Mouse (Mus musculus) embryo, embryonic 11.5 days (tissue): ENCODE results near the gene Trim11.
"Not testable (repeated sequence)": the region's sequence is repeated elsewhere in the genome, so short reads cannot be mapped to it uniquely, and the experiment has no call there.

Source experiments
- DNase-seq: peaks from one replicate; pipeline ENCODE4 v3.0.0-alpha.2; 2012; ENCODE audit warnings: low read depth, low spot score

Trim11 gene

DNA sequence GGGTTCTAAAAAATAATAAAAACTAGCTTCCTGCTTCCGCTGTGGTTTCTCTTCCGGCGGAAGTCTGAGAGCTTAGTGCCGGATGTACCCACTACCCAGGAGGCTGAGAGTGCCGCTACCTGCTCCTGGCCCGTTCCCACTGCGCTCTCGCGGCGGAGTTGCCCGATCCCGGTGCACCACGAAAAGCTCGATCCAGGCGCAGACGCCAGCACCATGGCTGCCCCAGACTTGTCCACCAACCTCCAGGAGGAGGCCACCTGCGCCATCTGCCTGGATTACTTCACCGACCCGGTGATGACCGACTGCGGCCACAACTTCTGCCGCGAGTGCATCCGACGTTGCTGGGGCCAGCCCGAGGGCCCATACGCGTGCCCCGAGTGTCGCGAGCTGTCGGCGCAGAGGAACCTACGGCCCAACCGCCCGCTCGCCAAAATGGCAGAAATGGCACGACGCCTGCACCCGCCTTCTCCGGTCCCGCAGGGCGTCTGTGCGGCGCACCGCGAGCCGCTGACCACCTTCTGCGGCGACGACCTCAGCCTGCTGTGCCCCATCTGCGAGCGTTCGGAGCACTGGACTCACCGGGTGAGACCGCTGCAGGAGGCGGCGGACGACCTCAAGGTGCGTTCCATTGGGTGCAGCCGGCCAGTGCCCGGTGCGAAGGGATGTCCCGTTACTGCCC lies at the start of gene Trim11:
Gene Trim11, plus strand, starts transcription at position 67 of the 679 bp plus-strand sequence.
- no peak for DNase-seq

DNA sequence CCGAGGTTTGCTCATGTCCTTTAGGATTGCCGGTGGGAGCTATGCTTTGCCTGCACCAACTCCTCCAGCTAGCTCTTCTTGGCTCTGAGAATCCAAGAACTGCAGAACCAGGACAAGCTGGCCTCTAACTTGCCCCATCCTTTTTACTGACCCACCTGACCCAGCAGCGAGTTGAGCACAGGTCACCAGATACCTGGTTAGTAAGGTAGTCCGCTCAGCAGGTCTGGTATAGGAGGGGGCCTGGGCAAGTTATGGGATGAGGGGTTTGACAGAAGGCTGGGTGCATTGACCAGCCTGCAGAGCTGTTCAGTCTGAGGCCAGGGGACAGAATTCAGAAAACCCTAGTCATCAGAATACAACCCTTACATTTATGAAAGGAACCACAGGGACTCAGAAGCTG lies 48.8 kb upstream of the Trim11 start:
- DNase-seq, result no peak

DNA sequence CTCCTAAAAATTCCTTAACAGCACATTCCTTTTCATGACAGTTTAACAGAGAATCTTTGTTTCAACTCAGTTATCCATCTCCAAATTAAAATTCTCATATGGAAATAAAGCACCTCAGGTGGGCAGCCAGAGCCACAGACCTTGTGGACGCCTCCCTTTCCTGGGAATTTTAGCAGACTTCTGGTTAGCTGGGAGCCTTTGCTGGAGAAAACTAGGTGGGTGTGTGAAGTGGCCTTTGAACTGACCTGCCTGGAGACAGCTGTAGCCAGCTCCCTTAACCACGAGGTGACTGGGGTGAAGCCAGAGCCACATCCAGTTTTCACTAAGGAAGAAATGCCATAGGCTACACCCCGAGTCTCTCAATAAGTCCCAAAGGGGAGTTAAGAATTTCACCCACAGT lies 48.3 kb upstream of the Trim11 start:
- no peak for DNase-seq

DNA sequence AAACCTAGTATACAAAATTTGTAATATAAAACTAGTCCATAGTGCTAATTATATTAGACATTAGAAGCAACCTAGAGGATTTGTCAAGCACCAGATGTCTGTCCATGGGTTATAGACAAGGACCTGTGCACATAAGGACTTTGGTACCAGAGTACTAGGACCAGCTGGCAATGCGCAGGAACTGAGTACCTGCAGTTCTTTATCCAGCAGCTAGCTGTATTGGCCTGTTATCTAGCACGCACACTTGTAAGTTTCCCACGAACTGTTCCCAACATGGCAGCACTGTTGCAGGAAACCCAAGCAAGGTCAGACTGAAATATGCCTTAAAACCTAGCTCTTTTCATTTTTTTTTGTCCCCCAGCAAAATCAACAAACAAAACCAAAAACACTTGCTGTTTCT lies 47.6 kb upstream of the Trim11 start:
- no peak for DNase-seq

DNA sequence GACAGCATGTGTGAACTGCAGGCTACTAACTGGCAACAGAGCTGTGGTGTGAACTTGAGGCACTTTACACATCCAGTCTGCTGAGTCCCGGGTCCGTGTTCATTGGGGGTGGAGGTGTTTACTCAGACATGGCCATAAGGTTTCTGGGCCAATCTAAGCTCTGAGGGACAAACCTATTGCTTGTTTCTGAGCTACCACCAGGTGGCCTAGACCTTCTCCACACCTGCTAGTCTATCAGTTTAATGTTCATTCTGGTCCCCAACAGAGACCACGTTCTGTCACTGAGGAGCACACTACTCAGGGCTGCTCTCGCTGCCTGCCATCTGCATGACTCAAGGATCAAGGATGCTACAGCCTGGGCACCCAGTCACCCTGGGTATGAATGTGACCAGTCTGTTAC lies 46.3 kb upstream of the Trim11 start:
- DNase-seq, result no peak

DNA sequence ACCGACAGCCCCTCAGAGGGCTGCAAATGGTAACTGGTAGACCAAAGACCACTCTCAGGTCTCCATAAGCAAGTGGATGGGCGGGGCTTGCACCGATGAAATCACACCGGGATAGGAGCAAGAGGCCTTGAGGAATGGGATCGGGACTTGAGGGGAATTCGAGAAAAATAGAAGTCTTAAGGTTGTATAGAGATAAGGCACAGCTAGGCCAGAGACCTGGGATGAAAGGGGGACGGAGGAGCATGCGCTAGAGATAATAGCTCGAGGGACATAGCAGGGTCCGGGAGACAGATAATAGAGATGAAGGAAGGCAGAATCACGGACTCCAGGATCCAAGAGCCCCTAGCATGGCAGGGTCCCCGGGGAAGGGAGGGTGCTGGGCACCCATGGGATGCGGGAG lies 40.0 kb upstream of the Trim11 start:
- DNase-seq, result no peak

DNA sequence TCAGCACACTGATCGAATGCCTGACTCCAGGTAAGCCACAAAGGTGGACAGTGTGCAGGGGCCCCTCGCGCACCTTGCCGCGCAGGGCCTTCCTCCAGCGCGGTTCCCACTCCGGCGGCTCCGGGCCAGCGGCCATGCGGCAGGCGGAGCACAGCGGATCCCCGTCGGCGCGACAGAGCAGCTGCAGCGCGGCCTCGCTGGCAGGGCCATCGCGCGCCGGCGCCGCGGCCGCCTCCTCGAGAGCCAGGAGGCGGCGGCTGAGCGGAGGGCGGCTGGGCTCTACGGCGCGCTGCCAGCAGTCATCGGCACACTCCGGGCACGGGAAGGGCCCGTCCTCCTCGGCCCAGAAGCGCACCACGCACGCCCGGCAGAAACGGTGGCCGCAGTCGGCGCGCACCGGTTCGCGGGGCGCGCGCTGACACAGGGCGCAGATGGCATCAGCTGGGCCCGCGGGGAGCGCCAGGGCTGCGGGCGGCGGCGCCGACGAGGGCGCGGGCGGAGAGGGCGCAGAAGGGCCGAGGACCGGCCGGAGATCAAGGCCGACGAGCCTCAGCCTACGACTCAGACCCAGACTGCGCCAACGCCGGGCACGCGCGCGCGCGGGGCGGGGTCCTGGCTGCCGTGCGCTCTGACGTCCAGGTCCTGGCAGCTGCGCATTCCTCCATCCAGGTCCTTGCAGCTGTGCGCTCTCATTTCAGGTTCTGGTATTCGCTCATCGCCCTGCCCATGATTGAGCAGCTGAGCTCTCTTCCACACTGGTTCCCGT lies 39.4 kb upstream of the Trim11 start, which contains the start of gene Rnf187:
Gene Rnf187, minus strand, starts transcription at position 595 of the 766 bp plus-strand sequence.
- DNase-seq, result peak; percentile 84

DNA sequence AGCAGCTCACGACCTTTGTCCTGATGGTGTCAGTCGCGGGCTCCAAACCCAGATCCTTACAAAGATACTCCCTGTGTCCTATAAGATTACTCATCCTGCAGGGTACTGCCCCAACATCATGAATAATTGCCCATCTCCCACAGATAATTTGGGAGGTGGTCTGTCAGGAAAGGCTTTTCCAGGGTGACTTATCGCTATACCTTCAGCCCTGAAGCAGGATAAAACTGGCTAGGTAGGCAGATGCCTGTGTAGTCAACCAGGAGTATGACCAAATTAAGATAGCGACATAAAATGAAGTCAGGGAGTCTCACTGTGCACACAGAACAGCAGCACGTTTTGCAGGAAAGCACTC lies 38.8 kb upstream of the Trim11 start:
- DNase-seq, result no peak

DNA sequence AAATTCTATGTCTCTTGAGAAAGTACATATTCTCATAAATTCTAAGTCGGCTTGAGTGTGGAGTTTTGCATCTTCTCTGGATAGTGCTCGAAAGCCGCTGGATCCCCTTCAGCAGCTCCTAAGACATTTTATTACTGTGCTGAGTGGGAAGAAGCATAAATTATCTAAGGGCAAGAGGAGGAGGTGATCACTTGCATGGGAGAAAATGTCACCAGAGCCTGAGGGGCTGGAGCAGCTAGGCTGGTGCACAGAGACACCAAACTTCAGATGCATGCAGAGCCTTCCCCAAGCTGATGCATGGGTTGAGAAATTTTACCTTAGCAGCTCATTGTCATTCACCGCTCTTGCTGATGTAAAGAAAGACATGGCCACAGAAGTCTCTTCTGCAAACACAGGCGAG lies 33.8 kb upstream of the Trim11 start:
- DNase-seq, result no peak

DNA sequence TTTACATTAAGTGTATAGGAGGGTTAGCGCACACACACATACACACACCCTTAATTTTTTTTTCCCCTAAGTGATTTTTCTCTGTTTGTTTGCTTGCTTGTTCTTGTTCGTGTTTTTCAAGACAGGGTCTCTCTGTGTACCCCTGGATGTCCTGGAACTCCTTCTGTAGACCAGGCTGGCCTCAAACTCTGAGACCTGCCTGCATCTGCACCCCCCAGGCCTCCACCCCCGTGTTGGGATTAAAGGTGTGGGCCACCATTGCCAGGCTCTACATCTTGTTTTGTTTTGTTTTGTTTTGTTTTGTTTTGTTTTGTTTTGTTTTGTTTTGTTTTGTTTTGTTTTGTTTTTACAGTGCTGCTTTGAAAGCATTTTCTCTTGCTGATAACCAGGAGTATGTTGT lies 30.6 kb upstream of the Trim11 start:
- DNase-seq, result no peak

DNA sequence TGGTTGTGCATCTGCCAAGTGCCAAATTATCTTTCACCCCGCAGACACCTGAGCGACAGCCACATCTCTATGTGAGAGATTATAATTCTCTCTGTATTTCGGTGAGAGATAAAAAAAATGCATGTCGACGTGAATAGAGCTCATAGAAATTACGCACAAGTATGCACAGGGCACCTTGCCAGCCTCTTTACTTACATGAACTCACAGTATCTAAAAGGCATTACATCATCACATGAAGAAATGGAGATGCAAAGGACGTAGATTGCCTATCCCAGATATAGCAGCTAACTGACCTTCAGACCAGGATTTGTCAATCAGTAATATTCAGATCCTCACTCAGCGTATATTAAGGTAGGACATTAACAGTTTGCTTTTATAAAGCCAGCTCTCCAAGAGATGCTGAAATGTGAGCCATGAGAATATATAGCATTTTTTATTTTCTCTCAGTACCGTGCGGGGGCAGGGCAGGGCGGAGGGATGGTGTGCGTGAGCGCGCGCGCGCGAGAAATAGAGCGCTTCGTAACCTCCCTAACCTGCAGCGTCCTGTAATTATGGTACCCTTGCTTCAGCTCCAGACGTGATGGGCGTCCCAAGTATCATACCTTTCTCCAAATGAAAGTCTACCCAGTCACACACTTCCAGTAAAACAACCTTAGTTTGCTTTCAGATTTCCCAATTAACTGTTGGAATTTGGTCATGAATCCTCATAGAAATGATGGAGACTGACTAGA lies 29.9 kb upstream of the Trim11 start:
- no peak for DNase-seq

DNA sequence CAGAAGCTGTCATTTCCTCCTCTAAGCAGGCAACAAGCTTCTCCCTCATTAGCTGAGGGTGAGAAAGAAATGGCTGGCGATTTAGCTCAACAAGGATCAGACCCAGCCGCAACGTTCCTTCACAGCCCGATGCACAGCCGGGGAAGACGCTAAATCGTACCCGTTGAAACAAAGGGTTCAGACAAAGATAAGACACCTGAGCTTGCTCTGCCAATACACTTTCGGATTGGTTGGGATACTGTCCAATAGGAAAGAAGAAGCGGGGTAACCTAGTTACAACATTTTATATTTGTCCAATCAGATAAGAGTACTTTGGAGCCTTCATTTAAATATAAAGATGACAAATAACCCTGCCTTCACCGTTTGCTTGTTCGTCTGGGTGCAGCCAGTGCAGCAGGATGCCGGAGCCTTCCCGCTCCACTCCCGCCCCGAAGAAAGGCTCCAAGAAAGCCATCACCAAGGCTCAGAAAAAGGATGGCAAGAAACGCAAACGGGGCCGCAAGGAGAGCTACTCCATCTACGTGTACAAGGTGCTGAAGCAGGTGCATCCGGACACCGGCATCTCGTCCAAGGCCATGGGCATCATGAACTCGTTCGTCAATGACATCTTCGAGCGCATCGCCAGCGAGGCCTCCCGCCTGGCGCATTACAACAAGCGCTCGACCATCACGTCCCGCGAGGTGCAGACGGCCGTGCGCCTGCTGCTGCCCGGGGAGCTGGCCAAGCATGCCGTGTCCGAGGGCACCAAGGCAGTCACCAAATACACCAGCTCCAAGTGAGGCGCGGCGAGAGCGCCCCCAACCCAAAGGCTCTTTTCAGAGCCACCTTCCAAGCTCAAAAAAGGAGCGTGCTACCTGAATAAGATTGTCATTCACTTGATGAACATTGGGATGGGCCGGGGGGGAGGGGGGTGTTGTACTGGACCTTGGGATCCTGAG lies 29.1 kb upstream of the Trim11 start, which contains the start of gene Hist3h2ba:
Gene Hist3h2ba, plus strand, starts transcription at position 379 of the 938 bp plus-strand sequence.
- DNase-seq, result peak; percentile 65

DNA sequence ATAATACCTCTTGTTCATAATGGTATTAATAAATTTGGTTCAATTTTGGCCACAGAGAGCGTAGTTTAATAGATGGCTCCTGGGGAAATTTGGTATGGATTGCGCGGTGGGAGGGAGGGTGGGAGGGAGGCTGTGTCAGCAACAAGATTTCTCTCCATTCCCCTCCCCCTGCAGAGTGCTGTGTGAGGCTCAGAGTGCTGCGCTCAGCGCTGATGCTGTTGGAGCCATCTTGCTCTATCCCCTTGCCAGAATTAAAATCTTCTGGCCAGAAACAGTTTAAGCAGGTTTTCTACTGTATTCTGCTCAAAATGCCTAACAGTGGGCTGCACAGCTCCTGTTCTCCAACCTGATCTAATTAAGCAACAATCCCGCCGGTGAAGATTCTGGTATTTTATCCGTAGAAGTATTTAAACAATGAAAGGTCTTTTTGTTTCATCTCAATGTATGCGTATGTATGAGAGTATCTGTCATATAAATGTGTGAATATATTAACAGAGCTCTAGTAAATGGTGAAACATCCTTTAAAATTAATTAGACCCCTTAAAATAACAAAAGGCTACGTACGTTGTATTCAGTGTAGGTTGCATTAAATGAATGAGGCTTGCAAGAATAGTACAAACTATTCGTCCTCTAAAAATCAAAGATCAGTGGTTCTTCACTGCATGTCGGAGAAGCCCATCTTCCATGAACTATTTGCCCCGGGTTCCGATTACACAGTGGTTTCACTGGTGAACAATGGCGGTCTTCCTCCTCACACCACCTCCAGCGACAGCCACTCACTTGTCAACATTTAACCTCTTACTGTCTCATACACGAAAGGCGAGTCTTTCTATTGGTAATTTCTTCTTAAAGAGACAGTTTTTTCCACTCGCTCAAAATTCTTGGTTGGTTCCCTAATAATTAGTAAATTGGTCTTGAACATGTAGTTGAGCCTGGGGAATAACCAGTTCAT lies 28.1 kb upstream of the Trim11 start:
- DNase-seq, result no peak

DNA sequence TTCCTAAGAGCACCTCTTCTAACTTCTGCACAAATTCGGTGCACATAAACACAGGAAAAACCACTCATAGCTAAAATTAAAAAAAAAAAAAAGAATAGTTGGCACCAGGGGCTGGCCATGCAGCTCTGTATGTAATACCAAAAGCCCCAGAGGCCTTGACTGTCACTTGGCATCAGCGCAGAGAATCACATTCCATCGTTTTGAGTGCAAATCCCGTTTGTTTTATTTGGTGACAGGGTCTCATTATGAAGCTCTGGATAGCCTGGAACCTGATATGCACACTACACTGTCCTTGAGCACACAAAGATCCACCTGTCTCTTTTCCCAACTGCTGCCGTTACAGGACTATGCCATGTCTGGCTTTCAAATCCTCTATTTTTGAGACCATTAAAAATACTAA lies 26.7 kb upstream of the Trim11 start:
- no peak for DNase-seq

DNA sequence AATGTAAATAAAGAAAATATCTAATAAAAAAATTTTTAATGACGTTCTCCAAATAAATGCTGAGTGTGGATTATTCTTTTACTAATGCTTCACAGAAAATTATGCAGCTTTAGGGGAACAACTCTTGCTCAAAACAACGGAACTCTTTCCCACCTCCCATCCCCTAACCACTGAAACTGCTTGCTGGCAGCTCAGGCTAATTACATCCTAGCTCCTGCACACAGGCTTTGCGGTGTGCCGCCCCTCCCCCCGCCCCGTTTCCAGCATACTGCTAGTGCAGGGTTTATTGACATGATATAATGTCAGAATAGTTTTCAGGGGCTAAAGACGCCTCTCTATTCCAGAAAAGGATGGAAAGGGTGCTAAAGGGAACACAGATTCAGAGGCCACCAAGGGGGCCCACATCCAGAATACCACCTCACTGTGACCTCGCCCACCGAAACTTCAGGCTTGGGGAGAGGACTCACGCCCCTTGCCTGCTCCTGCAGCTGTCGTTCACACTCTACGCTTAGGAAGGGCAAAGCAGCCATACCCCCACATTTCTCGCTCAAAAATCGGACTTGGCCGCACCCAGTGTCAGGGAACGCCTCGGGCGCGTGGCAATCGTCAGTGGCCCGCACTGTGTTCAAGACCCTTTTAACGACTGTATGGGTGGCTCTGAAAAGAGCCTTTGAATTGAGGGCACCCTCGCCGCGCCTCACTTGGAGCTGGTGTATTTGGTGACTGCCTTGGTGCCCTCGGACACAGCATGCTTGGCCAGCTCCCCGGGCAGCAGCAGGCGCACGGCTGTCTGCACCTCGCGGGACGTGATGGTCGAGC lies 24.3 kb upstream of the Trim11 start:
- DNase-seq, result no peak

DNA sequence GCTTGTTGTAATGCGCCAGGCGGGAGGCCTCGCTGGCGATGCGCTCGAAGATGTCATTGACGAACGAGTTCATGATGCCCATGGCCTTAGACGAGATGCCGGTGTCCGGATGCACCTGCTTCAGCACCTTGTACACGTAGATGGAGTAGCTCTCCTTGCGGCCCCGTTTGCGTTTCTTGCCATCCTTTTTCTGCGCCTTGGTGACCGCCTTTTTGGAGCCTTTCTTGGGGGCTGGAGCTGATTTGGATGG lies 23.8 kb upstream of the Trim11 start:
- not testable (repeated sequence) for DNase-seq

DNA sequence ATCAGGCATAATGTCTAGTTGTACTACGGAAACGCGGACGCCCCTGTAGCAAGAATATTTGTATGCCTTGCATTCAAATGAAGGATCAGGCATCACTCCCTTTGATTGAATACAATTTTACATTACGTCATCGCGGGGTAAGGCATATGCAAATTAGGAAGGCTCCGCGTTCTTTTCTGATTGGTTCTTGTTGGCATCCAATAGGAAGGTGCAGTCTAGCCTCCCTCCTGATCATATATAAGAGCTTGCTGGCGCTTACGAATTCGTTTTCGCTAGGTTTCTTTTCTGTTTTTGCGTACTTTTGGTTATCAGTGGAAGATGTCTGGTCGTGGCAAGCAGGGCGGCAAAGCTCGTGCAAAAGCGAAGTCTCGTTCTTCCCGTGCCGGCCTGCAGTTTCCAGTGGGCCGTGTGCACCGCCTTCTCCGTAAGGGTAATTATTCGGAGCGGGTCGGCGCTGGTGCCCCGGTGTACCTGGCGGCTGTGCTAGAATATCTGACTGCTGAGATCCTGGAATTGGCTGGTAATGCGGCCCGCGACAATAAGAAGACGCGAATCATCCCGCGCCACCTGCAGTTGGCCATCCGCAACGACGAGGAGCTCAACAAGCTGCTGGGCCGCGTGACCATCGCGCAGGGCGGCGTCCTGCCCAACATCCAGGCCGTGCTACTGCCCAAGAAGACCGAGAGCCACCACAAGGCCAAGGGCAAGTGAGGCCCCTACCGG lies 23.3 kb upstream of the Trim11 start, which contains the start of the genes Hist3h2a and Trim17:
Gene Hist3h2a, plus strand, starts transcription at position 266 of the 723 bp plus-strand sequence.
Gene Trim17, plus strand, starts transcription at position 266 of the 723 bp plus-strand sequence.
- DNase-seq, result peak; percentile 92

DNA sequence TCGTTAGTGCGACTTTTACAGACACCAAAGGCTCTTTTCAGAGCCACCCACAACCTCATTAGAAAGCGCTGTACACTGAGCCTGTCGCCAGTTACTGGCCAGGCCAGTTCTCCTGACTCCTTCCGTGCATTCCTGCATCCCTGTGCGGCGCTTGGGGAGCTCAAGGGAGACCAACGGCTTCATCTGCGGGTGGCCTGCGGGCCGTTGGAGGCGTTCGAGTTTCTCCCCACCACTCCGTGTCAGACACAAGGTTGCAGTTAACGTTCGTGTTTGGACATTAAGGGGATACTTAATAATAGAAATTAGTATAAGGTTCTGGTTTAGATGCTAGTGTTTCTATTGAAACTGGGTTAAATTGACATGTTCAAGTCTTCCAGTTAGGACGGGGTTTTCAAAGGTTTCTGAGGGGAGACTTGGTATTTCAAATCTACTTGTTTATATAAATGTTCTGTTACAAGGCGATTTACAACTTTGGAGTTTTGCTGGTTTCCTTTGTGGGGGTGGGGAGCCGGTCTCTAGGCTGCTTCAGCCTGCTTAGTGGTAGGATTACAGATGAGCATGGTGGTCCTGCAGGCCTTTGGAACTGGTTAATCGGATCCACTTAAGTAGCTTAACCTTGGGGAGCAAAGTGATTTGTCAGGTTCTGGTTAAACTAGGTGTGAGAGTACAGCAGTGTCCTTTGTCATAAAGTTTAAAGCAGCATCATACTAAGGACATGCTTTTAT lies 22.6 kb upstream of the Trim11 start:
- no peak for DNase-seq
